Mouse (Mus musculus): ENCODE results near the gene Tmem120b.
"Not testable (repeated sequence)": the region's sequence is repeated elsewhere in the genome, so short reads cannot be mapped to it uniquely, and the experiment has no call there.

Gene Tmem120b

GRCm38 (mm10) chr5:123050918-123051317 is 17.3 kb upstream of the Tmem120b start:
- intact Hi-C loops (cut with DNase I), result no loop called here

DNA sequence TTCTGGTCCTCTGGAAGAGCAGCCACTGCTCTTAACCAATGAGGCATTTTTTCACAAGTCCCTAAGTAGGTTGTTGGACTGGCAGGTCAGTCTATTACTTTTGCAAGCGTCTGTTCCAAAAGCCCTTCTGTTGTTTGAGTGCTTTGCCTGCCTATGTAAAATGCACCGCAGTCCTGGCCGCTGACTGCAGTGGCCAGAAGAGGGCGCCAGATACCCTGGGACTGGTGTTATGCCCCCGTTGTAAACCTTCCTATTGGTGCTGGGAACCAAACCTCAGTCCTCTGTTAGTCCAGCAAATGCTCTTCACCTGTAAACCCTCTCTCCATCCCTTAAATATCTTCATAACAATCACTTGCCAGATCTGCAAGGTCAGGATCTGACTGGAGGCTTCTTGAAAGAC is 16.5 kb upstream of the Tmem120b start:
- intact Hi-C loops (cut with DNase I), result no loop called here

DNA sequence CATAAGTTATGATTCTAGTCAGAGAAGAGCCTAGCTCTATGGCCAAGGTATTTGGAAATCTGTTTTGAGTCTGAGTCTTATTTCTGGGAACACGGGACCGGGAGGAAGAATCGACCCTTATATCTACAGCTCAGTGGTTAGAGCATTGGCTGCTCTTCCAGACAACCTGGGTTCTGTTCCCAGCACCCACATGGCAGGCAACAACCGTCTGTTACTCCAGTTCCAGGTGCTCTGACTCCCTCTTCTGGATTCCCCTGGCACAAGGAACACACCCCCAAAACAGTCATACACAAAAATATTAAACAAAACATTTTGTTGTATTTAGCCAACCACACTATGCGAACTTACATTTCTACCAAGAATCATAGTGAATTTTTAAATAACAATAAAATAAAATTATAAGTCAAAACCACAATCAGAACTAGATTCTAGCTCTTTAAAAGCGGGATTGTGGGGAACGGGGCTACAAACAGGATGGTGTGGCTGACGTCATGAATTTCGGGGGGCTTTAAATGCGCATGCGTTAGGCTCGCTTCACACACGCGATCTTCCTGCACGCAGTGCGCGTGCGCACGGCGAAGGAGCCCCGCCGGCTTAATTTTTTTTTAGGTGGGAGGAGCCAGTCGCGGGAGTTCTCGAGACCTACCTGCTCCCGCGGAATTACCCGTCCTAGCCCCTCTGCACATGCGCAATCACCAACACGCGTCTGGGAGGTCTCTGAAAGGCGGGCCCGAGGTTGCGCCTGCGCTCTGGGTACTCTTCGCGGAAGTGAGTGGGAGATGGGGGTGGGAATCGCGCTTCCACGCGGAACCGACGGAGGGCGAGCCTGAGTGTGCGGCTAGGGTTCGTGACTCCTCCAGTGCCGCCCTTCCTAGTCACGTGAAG is 10.6 kb upstream of the Tmem120b start:
- intact Hi-C loops (cut with DNase I), result no loop called here

DNA sequence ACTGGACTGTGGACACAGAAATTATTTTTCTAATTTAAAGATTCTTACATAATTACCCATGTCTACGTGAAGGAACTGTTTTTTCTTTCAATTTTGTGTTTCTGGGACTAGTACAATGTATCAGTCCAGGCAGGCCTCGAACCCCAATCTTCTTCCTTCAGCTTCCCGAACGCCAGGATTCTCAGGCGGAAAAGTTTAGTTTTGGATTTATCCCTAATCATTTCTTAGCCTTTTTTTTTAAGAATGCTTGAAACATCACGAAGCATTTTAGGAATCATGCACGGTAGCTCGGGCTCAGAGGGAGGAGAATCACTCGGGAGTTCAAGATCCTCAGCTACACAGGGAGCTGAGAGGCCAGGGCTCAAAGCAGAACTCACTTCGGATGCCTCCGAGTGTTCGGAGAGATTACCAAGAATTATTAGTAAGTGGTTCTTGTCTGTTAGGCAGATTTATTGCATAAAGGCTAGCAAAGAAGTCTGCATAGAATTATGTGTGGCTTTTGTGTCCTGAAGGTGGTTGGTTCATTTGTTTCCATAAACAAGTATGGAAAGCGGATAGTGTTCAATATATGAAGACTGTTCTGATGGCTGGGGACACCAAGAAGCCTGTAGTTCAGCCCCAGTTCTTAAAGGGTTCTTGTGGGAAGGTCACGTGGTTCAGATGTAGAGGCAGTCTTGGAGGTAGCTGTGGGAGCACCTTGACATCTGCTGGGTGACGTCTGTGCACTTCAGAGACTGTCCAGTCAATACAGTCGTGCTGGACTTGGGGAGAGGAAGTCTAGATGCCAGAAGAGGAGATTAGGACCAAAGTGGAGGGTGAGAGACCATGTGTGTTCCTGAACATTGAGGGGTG is 9.7 kb upstream of the Tmem120b start:
- intact Hi-C loops (cut with DNase I), result no loop called here

GRCm38 (mm10) chr5:123059757-123060520 is 8.3 kb upstream of the Tmem120b start:
- intact Hi-C loops (cut with DNase I), result no loop called here

DNA sequence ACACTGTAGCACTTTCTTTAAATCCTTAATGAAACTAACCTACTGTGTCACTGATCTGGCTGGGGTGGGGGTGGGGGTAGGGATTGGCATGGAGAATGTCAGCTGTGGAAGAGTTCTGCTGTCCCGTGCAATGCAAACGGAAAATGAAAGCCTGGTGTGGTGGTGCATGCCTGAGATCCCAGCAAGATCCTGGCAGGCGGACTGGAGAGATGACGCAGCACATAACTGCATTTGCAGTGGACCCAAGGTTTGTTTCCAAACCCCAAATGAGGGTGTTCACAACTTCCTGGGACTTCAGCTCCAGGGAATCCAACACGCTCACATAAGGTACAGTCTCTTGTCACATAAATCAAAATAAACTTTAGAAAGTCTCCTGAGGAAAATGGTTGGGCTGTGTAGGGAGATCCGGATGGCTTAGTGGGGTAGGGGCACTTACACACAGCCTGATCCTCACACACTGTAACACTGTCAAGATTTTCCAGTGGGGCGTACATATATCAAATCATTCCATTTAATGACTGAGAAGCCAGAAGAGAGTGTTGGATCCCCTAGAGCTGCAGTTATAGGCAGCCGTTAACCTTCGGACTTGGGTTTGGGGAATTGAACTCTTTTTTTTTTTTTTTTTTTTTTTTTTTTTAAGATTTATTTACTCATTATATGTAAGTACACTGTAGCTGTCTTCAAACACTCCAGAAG is 7.4 kb upstream of the Tmem120b start:
- intact Hi-C loops (cut with DNase I), result no loop called here

GRCm38 (mm10) chr5:123061402-123061749 is 6.8 kb upstream of the Tmem120b start:
- intact Hi-C loops (cut with DNase I), result not testable (repeated sequence)

DNA sequence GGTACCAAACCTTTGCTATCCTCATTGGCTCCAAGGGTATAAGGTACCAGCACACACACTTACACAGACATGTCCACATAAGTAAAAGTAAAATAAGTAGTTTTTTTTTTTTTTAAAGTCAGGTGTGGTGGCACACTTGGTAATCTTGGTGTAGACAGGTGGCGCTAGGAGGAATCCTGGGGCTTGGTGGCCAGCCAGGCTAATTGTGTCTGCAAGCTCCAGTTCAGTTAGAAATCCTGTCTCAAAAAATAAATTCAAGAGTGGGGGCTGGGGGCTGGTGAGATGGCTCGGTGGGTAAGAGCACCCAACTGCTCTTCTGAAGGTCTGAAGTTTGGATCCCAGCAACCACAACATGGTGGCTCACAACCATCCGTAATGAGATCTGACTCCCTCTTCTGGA is 5.1 kb upstream of the Tmem120b start:
- intact Hi-C loops (cut with DNase I), result no loop called here

DNA sequence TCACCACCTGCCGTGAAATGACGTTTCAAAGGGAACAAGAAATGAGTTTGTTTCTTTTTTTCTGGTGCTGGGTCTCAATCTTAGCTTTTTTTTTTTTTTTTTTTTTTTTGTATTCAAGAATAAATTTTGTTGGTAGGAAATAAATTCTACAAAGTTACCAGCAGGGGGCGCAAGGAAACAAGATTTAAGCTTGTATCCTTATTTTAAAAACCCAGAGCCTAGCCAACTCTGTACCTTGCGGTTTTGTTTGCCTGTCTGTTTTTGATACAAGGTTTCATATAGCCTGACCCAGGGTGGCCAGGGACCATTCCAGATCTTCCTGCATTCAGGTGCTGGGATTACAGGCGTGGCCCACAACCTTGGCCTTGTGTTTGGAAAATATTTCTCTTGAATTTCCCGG is 4.0 kb upstream of the Tmem120b start:
- intact Hi-C loops (cut with DNase I), result loop anchor here (2.0 kb wide), 2 partner anchors 51 to 107 kb away; no protein-coding TSS in a partner anchor

DNA sequence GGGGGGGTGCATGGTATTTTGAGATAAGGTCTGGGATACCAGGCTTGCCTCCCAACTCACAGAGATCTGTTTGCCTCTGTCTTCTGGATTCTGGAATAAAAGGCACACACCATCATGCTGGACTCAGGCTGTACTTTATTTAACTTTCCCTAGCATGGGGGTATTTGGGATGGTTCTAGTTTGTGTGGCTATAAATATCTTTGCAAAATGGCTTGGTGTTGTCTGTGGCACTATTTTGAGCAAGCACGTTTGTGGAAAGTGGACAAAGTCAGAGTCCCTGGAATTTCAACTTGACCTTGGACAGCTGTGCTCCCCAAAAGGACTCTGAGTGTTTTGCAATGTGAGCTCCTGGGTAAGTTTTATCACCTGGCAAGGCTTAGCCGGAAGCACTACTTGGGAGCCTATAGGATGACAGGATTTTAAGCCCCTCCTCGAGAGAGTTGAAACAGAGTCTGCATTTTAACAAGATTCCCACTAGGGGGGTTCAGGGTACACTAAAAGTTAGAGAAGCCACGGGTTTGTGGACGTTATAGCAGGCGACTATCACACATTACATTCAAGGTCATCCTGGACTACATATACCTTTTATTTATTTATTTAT is 720 bp upstream of the Tmem120b start:
- intact Hi-C loops (cut with DNase I), result no loop called here

DNA sequence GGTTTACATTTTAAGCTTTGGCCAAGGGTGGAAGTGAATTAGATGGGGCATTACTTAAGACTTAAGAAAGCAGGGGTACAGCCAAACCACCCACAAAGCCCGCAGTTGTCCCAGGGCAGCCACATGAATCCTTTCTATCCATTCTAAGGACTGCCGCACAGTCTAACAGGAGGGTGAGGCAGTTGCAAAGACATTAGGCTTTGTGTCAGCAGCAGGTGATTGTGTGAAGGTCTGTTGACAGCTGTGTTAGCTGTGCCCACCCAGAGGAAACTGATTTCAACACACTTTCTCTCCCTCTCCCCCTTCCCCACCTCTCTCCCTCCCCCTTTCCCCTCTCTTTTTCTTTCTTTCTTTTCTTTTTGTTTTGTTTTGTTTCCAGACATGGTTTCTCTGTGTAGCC is 499 bp downstream of the Tmem120b start:
- intact Hi-C loops (cut with DNase I), result no loop called here

DNA sequence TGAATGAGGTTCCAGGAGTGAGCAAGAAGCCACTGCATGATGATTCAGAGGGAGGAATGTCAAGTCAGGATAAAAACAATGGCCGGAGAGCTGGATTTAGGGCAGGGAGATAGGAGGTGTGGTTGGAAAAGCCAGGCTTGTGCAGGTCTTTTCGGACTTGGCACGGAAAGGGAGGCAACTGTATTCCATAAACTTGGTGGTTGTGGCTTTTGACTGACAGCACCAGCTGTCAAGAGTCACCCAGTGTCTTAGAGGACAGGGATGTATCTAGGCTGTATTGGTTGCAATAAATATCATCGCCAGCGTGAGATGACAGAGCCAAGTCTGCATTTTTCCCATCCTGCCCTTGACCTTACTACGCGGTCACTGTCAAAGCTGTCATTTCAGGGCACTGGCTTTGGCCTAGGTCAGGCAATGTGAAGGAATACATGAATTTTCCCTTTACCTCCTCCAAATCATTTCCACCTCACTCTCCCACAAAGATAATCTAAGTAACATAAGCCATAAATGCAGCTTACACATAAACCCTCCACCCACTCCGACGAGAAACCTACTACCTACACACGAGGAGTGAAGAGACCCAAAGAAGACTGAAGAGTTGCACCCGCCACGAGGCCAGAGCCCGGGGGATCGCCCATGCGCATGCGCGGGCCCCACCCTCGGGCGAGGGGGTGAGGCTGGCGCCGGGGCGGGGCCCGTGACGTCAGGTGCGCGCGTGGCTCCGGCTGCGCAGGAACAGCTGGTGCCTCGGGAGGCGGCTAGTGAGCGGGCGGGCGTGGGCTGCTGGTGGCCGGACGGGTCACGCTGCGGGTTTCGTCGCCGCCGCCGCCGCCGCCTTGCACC is 7.6 kb downstream of the Tmem120b start:
- intact Hi-C loops (cut with DNase I), result no loop called here

DNA sequence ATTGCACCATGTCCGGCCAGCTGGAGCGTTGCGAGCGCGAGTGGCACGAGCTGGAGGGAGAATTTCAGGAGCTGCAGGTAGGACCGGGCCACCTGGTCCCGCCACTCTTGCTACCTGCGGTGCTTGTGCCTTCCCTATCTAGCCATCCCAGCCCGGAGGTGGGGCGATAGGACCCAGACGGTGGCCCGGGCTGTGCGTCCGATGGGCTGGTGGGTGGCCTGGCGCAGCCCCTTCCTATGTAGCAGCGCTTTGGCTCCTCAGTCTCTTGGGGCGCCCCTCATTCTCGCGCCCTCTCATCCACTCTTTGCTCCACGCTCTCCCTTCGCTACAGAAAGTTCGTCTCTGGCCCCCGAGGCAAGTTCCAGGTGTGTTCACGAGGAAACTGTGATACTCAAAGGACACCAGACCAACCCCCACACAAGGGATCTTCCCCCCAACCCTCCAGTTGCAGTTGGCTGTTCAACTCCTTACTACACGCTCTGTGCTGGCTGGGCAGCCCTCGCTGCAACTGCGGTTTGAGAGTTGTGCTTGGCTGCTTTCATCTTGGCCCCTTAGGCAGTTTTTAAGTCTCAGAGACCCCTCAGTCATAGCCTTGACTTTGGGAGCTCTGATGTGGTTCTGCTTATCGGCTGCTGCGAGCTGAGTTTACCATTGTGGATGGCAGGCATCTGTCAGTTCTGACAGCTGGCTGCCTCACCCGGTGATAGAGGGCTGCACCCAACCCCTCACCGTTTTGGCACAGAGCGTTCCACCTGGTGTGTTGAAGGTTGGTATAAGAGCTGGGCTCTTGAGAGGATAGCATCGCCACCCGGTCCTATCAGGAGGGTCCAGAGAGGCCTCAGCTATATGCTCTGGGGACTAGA is 8.4 kb downstream of the Tmem120b start:
- intact Hi-C loops (cut with DNase I), result no loop called here

DNA sequence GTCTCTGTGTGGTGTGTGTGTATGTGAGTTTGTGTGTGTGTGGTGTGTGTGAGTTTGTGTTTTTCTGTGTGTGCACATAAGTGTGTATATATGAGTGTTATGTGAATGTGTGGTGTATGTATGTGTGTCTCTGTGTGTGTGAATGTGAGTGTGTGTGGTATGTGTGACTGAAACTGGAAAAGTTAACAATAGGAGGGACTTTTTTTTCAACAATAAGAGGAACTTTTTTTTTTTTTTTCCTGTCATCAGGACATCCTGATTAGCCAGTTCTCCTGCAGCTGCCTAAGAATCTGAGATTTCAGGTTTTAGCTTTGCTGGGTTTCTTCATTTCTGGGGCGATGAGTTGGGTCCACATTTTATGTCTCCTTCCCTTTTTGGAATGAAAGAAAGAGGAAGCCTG is 11.4 kb downstream of the Tmem120b start:
- intact Hi-C loops (cut with DNase I), result no loop called here

GRCm38 (mm10) chr5:123080041-123080440 is 11.8 kb downstream of the Tmem120b start:
- intact Hi-C loops (cut with DNase I), result no loop called here

GRCm38 (mm10) chr5:123080510-123080909 is 12.3 kb downstream of the Tmem120b start:
- intact Hi-C loops (cut with DNase I), result no loop called here

DNA sequence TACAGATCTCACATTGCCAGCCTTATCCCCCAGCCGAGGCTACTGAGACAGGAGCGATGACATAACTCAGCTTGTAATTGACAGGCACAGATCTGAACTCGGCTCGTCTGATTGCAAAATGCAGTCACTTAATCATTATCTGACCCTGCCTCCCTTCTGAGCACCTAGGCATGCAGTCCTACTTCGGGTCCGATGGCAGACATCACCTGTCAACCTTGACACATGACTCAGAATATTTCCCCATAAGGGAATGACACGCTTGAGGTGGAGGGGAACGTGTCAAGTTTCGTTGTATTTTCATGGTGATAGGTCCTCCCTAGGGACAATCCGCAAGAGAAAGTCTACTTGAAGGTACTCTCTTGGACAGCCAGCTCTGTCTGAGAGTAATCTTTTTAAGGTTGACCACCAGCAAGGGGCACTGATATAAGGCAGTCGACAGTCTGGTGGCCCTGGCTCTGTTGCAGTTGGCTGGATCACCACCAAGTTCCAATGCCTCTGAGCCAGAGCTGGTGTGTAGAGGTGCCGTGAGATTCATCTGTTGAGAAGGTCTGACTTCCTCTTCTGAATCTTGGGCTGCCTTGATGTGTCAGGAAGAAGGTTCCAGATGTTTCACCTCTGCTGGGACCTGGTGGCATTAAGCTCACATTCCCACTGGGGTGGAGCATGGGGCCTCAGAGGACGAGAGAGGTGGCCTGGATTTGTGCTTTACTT is 15.3 kb downstream of the Tmem120b start:
- intact Hi-C loops (cut with DNase I), result no loop called here

- intact Hi-C loops (cut with DNase I), result no loop called here
Measured at GRCm38 (mm10) chr5:123086501-123086900, 18.3 kb downstream of the Tmem120b start.

All from adrenal gland (tissue).